Mouse (Mus musculus): ENCODE measurements at regions not wholly inside any gene's neighbourhood (a gene's known extent, or its start where the extent isn't known, plus 50 kb on each side); places are given as distances from the start of the nearest gene placed in this dataset.
A peak's percentile ranks its signal among the peaks of the same experiment; 100 is the strongest.

DNA sequence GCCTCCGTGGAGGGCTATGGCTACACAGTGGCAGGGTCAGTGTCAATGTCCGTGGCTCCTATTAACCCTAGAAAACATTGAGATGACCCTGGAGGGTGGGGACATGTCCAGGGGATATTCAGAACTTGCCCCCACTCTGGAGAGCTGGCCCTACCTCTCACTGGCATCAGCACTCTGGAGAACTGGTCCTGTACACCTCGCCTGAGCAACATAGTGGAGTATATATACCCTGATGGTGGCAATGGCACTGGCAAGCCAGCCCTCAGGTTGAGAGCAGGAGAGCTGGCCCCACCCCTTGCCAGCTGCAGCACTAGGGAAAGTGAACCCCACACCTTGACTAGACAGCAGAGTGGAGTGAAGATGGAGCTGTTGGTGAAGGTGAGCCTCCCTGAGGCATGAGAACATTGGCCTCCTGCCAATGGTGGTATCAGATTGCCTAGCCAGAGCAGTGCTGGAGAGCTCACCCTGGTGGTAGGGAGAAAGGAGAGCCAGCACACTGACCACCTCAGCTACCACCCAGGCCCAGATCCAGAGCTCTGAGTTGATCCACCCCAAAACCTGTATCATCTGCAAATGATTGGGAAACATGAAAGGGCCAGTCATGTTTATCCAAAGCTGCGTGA lies 64.5 kb upstream of the Mad2l1 start:
- TF ChIP-seq CTCF (IDR thresholded peaks at IDR 0.05; ENCODE audit: low read depth), result no peak
- H3K9me3 ChIP-seq (ENCODE audit: low read length), result no peaks in the 10 kb centered on the region
- H3K4me3 ChIP-seq (ENCODE audit: low read depth, low read length), result no peak overlapping the region
- no peaks in the 10 kb centered on the region for H3K27me3 ChIP-seq (ENCODE audit: insufficient read depth, low read length)
- WGBS, result 93% methylated on average over 4 of the region's 4 CpGs
- ATAC-seq (no peak), DNase-seq (no peak)
- H3K4me1 ChIP-seq (ENCODE audit: insufficient read depth), result no peaks in the 10 kb centered on the region
- no peak overlapping the region for H3K27ac ChIP-seq (ENCODE audit: low read depth, low read length)
- no peak overlapping the region for H3K9ac ChIP-seq
- H3K36me3 ChIP-seq (ENCODE audit: insufficient read depth), result no peaks in the 10 kb centered on the region
- H3K4me2 ChIP-seq (ENCODE audit: low read depth), result no peak overlapping the region

DNA sequence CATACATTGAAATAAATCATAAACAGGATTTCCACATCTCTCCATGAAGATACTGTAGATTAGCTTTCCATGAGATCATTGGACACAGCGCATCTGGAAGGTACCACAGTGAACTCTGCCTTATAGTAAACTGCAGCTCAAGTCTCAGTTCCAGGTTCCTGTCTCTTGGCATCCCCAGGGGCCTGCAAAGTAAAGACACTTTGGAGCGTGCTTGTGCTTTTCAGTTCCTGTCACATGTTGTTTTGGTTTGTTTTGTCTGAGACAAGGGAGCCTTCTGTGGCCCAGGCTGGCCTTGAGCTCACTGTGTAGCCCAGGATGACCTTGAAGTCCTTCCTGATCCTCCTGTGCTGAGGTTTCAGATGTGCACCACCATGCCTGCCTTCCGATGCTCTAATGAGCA lies 63.4 kb upstream of the Mad2l1 start:
- ATAC-seq, result no peak

DNA sequence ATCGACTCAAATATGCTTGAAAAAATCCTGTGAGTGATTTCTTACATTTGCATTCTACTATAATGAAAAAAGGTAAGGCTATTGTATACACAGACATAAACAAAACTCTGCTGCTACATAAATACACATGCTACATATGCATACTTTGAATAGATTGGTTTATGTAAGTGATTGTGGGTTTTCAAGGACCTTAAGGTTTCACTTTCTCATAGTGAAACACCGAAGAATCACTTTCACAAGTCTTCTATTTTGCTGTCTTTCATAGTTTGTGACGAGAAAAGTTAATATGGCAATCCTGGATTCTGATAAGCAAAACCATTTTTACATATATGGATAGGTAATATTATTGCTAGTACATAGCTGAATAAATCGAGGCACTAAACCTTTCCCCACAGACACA lies 62.5 kb upstream of the Mad2l1 start:
- Histone ChIP-seq H3K9ac (no peak overlapping the region), H3K9me3 (ENCODE audit: low read length) (no peaks in the 10 kb centered on the region), H3K27me3 (ENCODE audit: insufficient read depth, low read length) (no peaks in the 10 kb centered on the region), H3K4me2 (ENCODE audit: low read depth) (no peak overlapping the region), H3K27ac (ENCODE audit: low read depth, low read length) (no peak overlapping the region), H3K4me3 (ENCODE audit: low read depth, low read length) (no peak overlapping the region), H3K36me3 (ENCODE audit: insufficient read depth) (no peaks in the 10 kb centered on the region), H3K4me1 (ENCODE audit: insufficient read depth) (no peaks in the 10 kb centered on the region)
- no peak for TF ChIP-seq CTCF (IDR thresholded peaks at IDR 0.05; ENCODE audit: low read depth)
- 81% methylated on average over 4 of the region's 4 CpGs for WGBS
- ATAC-seq (no peak), DNase-seq (no peak)

More for the DNA sequence above, 63.4 kb upstream of the Mad2l1 start:
- no peak overlapping the region for H3K9ac ChIP-seq
- H3K27me3 ChIP-seq (ENCODE audit: insufficient read depth, low read length), result no peaks in the 10 kb centered on the region
- H3K4me3 ChIP-seq (ENCODE audit: low read depth, low read length), result no peak overlapping the region
- WGBS, result 73% methylated on average over 3 of the region's 3 CpGs
- H3K27ac ChIP-seq (ENCODE audit: low read depth, low read length), result no peak overlapping the region
- DNase-seq, result no peak
- H3K4me1 ChIP-seq (ENCODE audit: insufficient read depth), result no peaks in the 10 kb centered on the region
- no peak for TF ChIP-seq CTCF (IDR thresholded peaks at IDR 0.05; ENCODE audit: low read depth)
- H3K4me2 ChIP-seq (ENCODE audit: low read depth), result no peak overlapping the region
- H3K36me3 ChIP-seq (ENCODE audit: insufficient read depth), result no peaks in the 10 kb centered on the region
- no peaks in the 10 kb centered on the region for H3K9me3 ChIP-seq (ENCODE audit: low read length)

DNA sequence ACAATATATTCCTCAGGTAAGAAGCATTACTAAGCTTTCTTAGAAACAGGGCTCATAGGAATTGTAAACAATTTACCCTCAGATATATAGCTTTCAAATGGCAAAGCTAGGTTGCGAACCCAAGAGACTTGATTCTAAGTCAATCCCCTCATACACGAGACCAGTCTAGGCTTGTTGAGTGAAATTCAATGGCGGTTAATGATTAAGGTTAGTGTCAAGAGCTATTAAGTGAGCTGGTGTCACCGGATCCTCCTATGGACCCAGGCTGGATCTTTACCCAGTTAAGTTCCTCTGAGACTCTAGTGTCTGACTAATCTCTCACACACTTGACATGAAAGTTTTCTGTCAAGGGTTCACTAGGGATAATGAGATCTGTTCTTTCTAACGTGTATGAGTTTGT lies 57.6 kb upstream of the Mad2l1 start:
- TF ChIP-seq CTCF (IDR thresholded peaks at IDR 0.05; ENCODE audit: low read depth), result no peak

DNA sequence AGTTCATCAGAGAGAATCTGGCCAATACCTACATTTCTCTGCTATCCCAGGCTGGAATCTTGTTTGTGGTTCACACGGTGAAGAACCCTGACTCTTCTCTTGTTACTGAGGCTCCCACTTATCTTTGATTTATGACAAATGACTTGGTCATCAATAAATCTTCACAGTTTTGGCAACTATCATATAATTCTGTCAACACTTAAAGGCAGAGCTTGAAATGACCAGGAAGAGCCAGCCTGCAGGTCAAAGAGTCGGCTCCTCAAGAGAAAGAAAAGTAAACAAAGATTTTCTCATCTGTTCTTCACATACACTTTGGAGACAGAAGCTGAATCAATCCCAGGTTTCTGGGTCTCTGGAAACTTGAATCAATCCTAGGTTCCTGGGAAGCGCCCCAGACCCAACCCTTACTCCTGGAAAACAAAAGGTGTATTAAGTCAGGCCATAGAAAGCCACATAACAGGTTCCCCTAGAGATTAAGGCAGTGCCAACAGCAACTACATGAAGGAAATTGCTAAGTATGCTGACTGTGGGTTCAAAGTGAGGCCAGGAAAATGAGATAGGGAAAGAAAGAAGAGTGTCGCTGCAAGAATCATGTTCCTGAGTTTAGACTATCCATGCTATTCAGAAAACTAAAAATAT lies 56.7 kb upstream of the Mad2l1 start:
- Histone ChIP-seq H3K4me3 (ENCODE audit: low read depth, low read length) (no peak overlapping the region), H3K4me1 (ENCODE audit: insufficient read depth) (no peaks in the 10 kb centered on the region), H3K9me3 (ENCODE audit: low read length) (no peaks in the 10 kb centered on the region), H3K27ac (ENCODE audit: low read depth, low read length) (no peak overlapping the region), H3K9ac (no peak overlapping the region), H3K4me2 (ENCODE audit: low read depth) (no peak overlapping the region), H3K36me3 (ENCODE audit: insufficient read depth) (no peaks in the 10 kb centered on the region), H3K27me3 (ENCODE audit: insufficient read depth, low read length) (no peaks in the 10 kb centered on the region)
- TF ChIP-seq CTCF (IDR thresholded peaks at IDR 0.05; ENCODE audit: low read depth), result no peak
- 83% methylated on average over 4 of the region's 4 CpGs for WGBS
- ATAC-seq (no peak), DNase-seq (no peak)

More for the DNA sequence above, 57.6 kb upstream of the Mad2l1 start:
- no peak overlapping the region for H3K4me3 ChIP-seq (ENCODE audit: low read depth, low read length)
- no peaks in the 10 kb centered on the region for H3K9me3 ChIP-seq (ENCODE audit: low read length)
- DNase-seq (no peak), ATAC-seq (no peak)
- 83% methylated on average over 5 of the region's 5 CpGs for WGBS
- no peak overlapping the region for H3K9ac ChIP-seq
- no peaks in the 10 kb centered on the region for H3K4me1 ChIP-seq (ENCODE audit: insufficient read depth)
- H3K36me3 ChIP-seq (ENCODE audit: insufficient read depth), result no peaks in the 10 kb centered on the region
- no peak overlapping the region for H3K27ac ChIP-seq (ENCODE audit: low read depth, low read length)
- no peak overlapping the region for H3K4me2 ChIP-seq (ENCODE audit: low read depth)
- H3K27me3 ChIP-seq (ENCODE audit: insufficient read depth, low read length), result no peaks in the 10 kb centered on the region

DNA sequence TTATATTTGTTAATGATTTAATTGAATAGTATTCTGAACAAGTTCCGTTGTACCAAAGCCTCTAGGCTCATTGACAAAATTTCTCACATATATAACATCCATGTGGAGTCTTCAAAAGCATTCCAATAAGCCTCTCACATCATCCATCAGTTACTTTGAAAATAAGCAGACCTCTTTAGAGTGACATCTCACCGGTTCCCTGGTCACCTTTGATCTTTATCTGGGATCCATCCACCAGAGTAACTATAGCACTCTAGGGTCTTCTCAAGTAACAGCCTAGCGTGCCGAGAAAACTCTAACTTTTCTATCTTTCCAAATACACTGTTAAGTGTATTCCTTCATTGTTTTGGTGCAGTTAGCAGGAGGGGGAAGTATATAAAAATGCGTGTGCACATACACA lies 55.6 kb upstream of the Mad2l1 start:
- Histone ChIP-seq H3K27me3 (ENCODE audit: insufficient read depth, low read length) (no peaks in the 10 kb centered on the region), H3K4me2 (ENCODE audit: low read depth) (no peak overlapping the region), H3K4me3 (ENCODE audit: low read depth, low read length) (no peak overlapping the region), H3K9ac (no peak overlapping the region), H3K4me1 (ENCODE audit: insufficient read depth) (no peaks in the 10 kb centered on the region), H3K36me3 (ENCODE audit: insufficient read depth) (no peaks in the 10 kb centered on the region), H3K9me3 (ENCODE audit: low read length) (no peaks in the 10 kb centered on the region), H3K27ac (ENCODE audit: low read depth, low read length) (no peak overlapping the region)
- ATAC-seq (no peak), DNase-seq (no peak)
- TF ChIP-seq CTCF (IDR thresholded peaks at IDR 0.05; ENCODE audit: low read depth), result no peak
- WGBS, result 92% methylated on average over 5 of the region's 5 CpGs

DNA sequence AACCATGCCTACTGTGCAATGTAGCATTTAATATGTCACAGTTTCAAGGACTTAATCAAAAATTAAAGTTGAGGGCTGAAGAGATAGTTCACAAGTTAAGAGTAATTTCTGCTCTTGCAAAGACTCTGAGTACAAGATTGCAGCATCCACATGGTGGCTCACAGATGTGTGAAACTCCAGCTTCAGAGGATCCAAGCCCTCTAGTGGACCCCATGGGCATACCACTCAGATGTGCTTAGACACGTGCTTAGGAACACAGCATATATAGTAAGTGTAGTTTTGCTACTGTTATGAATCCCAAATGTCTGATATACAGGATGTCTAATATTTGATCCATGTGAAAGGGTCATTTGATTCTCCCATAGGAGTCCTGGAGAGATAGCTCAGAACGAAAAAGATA lies 55.0 kb upstream of the Mad2l1 start:
- 70% methylated on average over 2 of the region's 2 CpGs for WGBS
- TF ChIP-seq CTCF (IDR thresholded peaks at IDR 0.05; ENCODE audit: low read depth), result peak; percentile 49
- Histone ChIP-seq H3K4me1 (ENCODE audit: insufficient read depth) (no peaks in the 10 kb centered on the region), H3K9me3 (ENCODE audit: low read length) (no peaks in the 10 kb centered on the region), H3K27ac (ENCODE audit: low read depth, low read length) (no peak overlapping the region), H3K9ac (no peak overlapping the region), H3K36me3 (ENCODE audit: insufficient read depth) (no peaks in the 10 kb centered on the region), H3K4me3 (ENCODE audit: low read depth, low read length) (no peak overlapping the region), H3K27me3 (ENCODE audit: insufficient read depth, low read length) (no peaks in the 10 kb centered on the region), H3K4me2 (ENCODE audit: low read depth) (no peak overlapping the region)
- ATAC-seq (no peak), DNase-seq (no peak)
